Mouse (Mus musculus) frontal cortex, postnatal 10 days (tissue): ENCODE measurements at regions not wholly inside any gene's neighbourhood (a gene's known extent, or its start where the extent isn't known, plus 50 kb on each side); places are given as distances from the start of the nearest gene placed in this dataset.
"Not testable (repeated sequence)": the region's sequence is repeated elsewhere in the genome, so short reads cannot be mapped to it uniquely, and the experiment has no call there.

ENCODE experiments used
- DNase-seq, 2 experiments: peaks; one replicate each; pipeline ENCODE4 v3.0.0; 2022; ENCODE audit warnings: low spot score in 2 of 2, mixed read lengths in 1 of 2

- DNase-seq: no peak
Measured at GRCm38 (mm10) chr14:13055198-13055597, 229.4 kb upstream of the Synpr start.

GRCm38 (mm10) chr14:13042536-13042935 lies 219.7 kb upstream of the Cadps start:
- DNase-seq: not testable (repeated sequence)

- no peak for DNase-seq
Measured at GRCm38 (mm10) chr14:13041741-13042140, 218.9 kb upstream of the Cadps start.

GRCm38 (mm10) chr14:13040176-13040575 lies 217.3 kb upstream of the Cadps start:
- no peak for DNase-seq

GRCm38 (mm10) chr14:13037426-13037825 lies 214.5 kb upstream of the Cadps start:
- no peak for DNase-seq

GRCm38 (mm10) chr14:13029794-13030193 lies 206.9 kb upstream of the Cadps start:
- no peak for DNase-seq

- no peak for DNase-seq
Measured at GRCm38 (mm10) chr14:13022744-13023143, 199.9 kb upstream of the Cadps start.

GRCm38 (mm10) chr14:13011099-13011498 lies 188.2 kb upstream of the Cadps start:
- DNase-seq: no peak

- DNase-seq: peak; percentile 7 to 9
Measured at GRCm38 (mm10) chr14:13000997-13001699, 178.3 kb upstream of the Cadps start.

GRCm38 (mm10) chr14:12979416-12979815 lies 156.5 kb upstream of the Cadps start:
- no peak for DNase-seq

GRCm38 (mm10) chr14:12966441-12966840 lies 143.6 kb upstream of the Cadps start:
- DNase-seq: no peak

GRCm38 (mm10) chr14:12957896-12958295 lies 135.0 kb upstream of the Cadps start:
- not testable (repeated sequence) for DNase-seq

- DNase-seq: no peak
Measured at GRCm38 (mm10) chr14:12950922-12951321, 128.0 kb upstream of the Cadps start.

GRCm38 (mm10) chr14:12938638-12939293 lies 115.9 kb upstream of the Cadps start:
- DNase-seq: no peak

- no peak for DNase-seq
Measured at GRCm38 (mm10) chr14:12936343-12936742, 113.5 kb upstream of the Cadps start.

- DNase-seq: no peak
Measured at GRCm38 (mm10) chr14:12931668-12932384, 108.9 kb upstream of the Cadps start.

- DNase-seq: no peak
Measured at GRCm38 (mm10) chr14:12923617-12924016, 100.7 kb upstream of the Cadps start.

- no peak for DNase-seq
Measured at GRCm38 (mm10) chr14:12915431-12915830, 92.6 kb upstream of the Cadps start.

GRCm38 (mm10) chr14:12913956-12914355 lies 91.1 kb upstream of the Cadps start:
- DNase-seq: no peak

GRCm38 (mm10) chr14:12913421-12913820 lies 90.5 kb upstream of the Cadps start:
- no peak for DNase-seq

GRCm38 (mm10) chr14:12877337-12877662 lies 54.4 kb upstream of the Cadps start:
- DNase-seq: no peak

- DNase-seq: peak; percentile 11 to 20
Measured at GRCm38 (mm10) chr14:12876417-12877336, 53.8 kb upstream of the Cadps start.
